Mouse (Mus musculus) liver, postnatal 0 days (tissue): ENCODE data around the gene Map1b.

Experiments
- CTCF ChIP-seq: sonication (generic); IDR thresholded peaks from 2 replicates; pipeline ENCODE4 v1.5.1; 2016; ENCODE audit warnings: antibody characterized with exemption, low read depth
- EP300 ChIP-seq: IDR thresholded peaks from 2 replicates; pipeline ENCODE4 v1.6.1; 2016; ENCODE audit warnings: antibody characterized with exemption, low read depth, mild to moderate bottlenecking

DNA sequence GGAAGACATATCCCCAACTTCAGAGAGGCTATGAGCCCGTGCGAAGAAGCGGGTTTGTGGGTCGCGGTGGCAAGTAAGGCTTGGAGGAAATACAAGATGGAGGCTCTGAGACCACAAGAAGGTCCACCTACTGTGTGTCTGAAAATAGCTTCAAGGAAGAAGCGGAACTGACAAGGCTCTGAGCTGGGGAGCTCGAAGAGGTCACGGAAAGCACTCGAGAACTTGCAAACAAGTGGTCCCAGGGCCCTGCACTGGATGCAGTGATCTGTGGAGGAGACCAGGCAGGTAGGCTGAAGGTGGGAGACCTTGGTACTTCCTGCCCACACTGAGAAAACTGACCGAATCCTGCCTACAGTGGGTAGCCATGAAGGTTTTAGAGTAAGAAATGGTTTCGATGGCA lies 22.5 kb upstream of the Map1b start:
- no peak for TF ChIP-seq CTCF
- no peak for TF ChIP-seq EP300
